Mouse (Mus musculus) kidney, adult 9 months (tissue): Measurements from ENCODE around the gene Vmn1r64.
"Not testable (repeated sequence)": the region's sequence is repeated elsewhere in the genome, so short reads cannot be mapped to it uniquely, and the experiment has no call there.

Source experiments
- DNase-seq: peaks from one replicate; pipeline ENCODE4 v3.0.0; 2022

Vmn1r64 gene

GRCm38 (mm10) chr7:5884442-5884841, at the start of gene Vmn1r64:
Vmn1r64 (minus strand) TSS chr7:5884542.
- DNase-seq: no peak

DNA sequence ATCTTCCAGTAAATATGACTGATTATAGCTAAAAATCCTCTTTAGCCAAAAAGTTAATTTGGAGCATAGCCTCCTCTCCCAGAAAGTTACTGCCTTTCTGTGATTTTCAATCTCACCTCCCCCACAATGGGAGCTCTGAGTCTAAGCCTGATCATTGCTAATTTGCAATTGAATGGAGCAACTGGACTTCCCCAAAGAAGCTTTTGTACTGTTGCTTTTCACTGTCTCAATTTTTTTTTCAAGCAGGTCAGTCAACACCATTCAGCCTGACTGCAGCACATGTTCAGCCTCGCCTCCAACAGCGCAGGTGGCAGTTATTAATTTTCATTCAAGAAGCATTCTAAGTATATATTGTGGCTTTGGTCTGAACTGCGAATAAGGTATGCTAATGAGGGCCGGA, 14.9 kb upstream of the Vmn1r64 start:
- no peak for DNase-seq

- not testable (repeated sequence) for DNase-seq
Measured at GRCm38 (mm10) chr7:5897245-5897644, 12.9 kb upstream of the Vmn1r64 start.
